Mouse (Mus musculus): ENCODE data around the gene Ccn5. TPM values are rescaled to one million over a fixed set of nuclear protein-coding genes. Genes with fewer than 3 reads are reported as not detected.

Ccn5 gene
- polyA plus RNA-seq, 1 experiment from 2014 or later = 143 TPM

- ChIA-PET POLR2A (interaction anchor here (0.7 kb wide), 1 partner anchor 13 kb away, joined by 5 read pairs; no protein-coding TSS in a partner anchor), CTCF (no interaction called here)
- ATAC-seq (no peak), DNase-seq (ENCODE audit: low read depth, low spot score) (no peak)
- H3K27me3 ChIP-seq = peaks cover 36% of the 10 kb centered on the region
- in situ Hi-C loops (cut with MboI; ENCODE audit: low pct_unique_long_range_greater_than_20kb) = no loop called here
- no peak for TF ChIP-seq CTCF (IDR thresholded peaks at IDR 0.05)
Measured at GRCm38 (mm10) chr2:163871266-163871665, 50.6 kb downstream of the Ccn5 start.

- DNase-seq (ENCODE audit: low read depth, low spot score) = no peak
- CTCF ChIA-PET = no interaction called here
- peaks cover 31% of the 10 kb centered on the region for H3K27me3 ChIP-seq
- POLR2A ChIA-PET = interaction anchor here (0.7 kb wide), 1 partner anchor 14 kb away, joined by 5 read pairs; no protein-coding TSS in a partner anchor
- no peak for ATAC-seq
- no peak for TF ChIP-seq CTCF (IDR thresholded peaks at IDR 0.05)
- in situ Hi-C loops (cut with MboI; ENCODE audit: low pct_unique_long_range_greater_than_20kb) = no loop called here
Measured at GRCm38 (mm10) chr2:163871906-163872305, 51.2 kb downstream of the Ccn5 start.

GRCm38 (mm10) chr2:163874877-163875276, 54.2 kb downstream of the Ccn5 start:
- ChIA-PET CTCF (no interaction called here), POLR2A (no interaction called here)
- no peak for DNase-seq (ENCODE audit: low read depth, low spot score)
- peaks cover 34% of the 10 kb centered on the region for H3K27me3 ChIP-seq
- TF ChIP-seq CTCF (IDR thresholded peaks at IDR 0.05) = no peak
- ATAC-seq = no peak
- in situ Hi-C loops (cut with MboI; ENCODE audit: low pct_unique_long_range_greater_than_20kb) = no loop called here

GRCm38 (mm10) chr2:163875484-163875883, 54.8 kb downstream of the Ccn5 start:
- TF ChIP-seq CTCF (IDR thresholded peaks at IDR 0.05) = no peak
- ChIA-PET CTCF (no interaction called here), POLR2A (no interaction called here)
- peaks cover 35% of the 10 kb centered on the region for H3K27me3 ChIP-seq
- in situ Hi-C loops (cut with MboI; ENCODE audit: low pct_unique_long_range_greater_than_20kb) = no loop called here
- no peak for ATAC-seq
- DNase-seq (ENCODE audit: low read depth, low spot score) = no peak

GRCm38 (mm10) chr2:163876830-163877498, 56.3 kb downstream of the Ccn5 start:
- ChIA-PET POLR2A (no interaction called here), CTCF (no interaction called here)
- DNase-seq (ENCODE audit: low read depth, low spot score) (no peak), ATAC-seq (no peak)
- H3K27me3 ChIP-seq = peaks cover 30% of the 10 kb centered on the region
- in situ Hi-C loops (cut with MboI; ENCODE audit: low pct_unique_long_range_greater_than_20kb) = no loop called here
- TF ChIP-seq CTCF (IDR thresholded peaks at IDR 0.05) = no peak

- ATAC-seq = no peak
Measured at GRCm38 (mm10) chr2:163880891-163881290, 60.2 kb downstream of the Ccn5 start.

More at GRCm38 (mm10) chr2:163880891-163881290, 60.2 kb downstream of the Ccn5 start:
- ChIA-PET CTCF (no interaction called here), POLR2A (no interaction called here)
- DNase-seq (ENCODE audit: low read depth, low spot score) = no peak
- peaks cover 31% of the 10 kb centered on the region for H3K27me3 ChIP-seq
- in situ Hi-C loops (cut with MboI; ENCODE audit: low pct_unique_long_range_greater_than_20kb) = no loop called here
- TF ChIP-seq CTCF (IDR thresholded peaks at IDR 0.05) = no peak

Other genes with a start within 250 kb of the Ccn5 start
- gene Ttpal, start 218.5 kb upstream of the Ccn5 start, polyA plus RNA-seq (2021) = 19.4 TPM
- gene Serinc3, start 175.7 kb upstream of the Ccn5 start, polyA plus RNA-seq (2021) = 238 TPM
- 87.0 TPM for gene Pkig, start 162.5 kb upstream of the Ccn5 start, polyA plus RNA-seq (2021)
- 4.0 TPM for gene Ada, start 70.6 kb upstream of the Ccn5 start, polyA plus RNA-seq (2021)
- not detected for gene Kcnk15, start 32.8 kb downstream of the Ccn5 start, polyA plus RNA-seq (2021)
- not detected for gene Rims4, start 97.8 kb downstream of the Ccn5 start, polyA plus RNA-seq (2021)
- gene Ywhab, start 174.1 kb downstream of the Ccn5 start, polyA plus RNA-seq (2021) = 219 TPM
- gene Pabpc1l, start 204.6 kb downstream of the Ccn5 start, polyA plus RNA-seq (2021) = 0.60 TPM
- 28.8 TPM for gene Stk4, start 249.5 kb downstream of the Ccn5 start, polyA plus RNA-seq (2021)

All from Patski (cell line).